Mouse (Mus musculus) midbrain, embryonic 11.5 days (tissue): ENCODE measurements at regions not wholly inside any gene's neighbourhood (a gene's known extent, or its start where the extent isn't known, plus 50 kb on each side); places are given as distances from the start of the nearest gene placed in this dataset.

ENCODE experiments used
- ATAC-seq: fragments of 200-750 bp; cut with Nextera tagmentation; 2 replicates; pipeline ENCODE4 v1.8.0; 2017; ENCODE audit warnings: moderate TSS enrichment, moderate library complexity; ENCODE audit not compliant: low FRiP score
- DNase-seq: peaks from one replicate; pipeline ENCODE4 v3.0.0; 2015; ENCODE audit warnings: low spot score; ENCODE audit errors: missing footprints
- H3K27ac ChIP-seq: fragments of 300-500 bp; sonication (generic); 2 replicates; pipeline ENCODE4 v1.5.1; 2014; ENCODE audit warnings: low read depth, low read length
- H3K27me3 ChIP-seq: fragments of 300-500 bp; sonication (generic); 2 replicates; pipeline ENCODE4 v1.6.1; 2014; ENCODE audit warnings: mild to moderate bottlenecking, low read length, moderate library complexity, mixed read lengths; ENCODE audit not compliant: control insufficient read depth, insufficient read depth
- H3K36me3 ChIP-seq: fragments of 300-500 bp; sonication (generic); 2 replicates; pipeline ENCODE4 v1.6.1; 2014; ENCODE audit warnings: mild to moderate bottlenecking, low read length, moderate library complexity, mixed read lengths; ENCODE audit not compliant: control insufficient read depth, insufficient read depth
- H3K4me1 ChIP-seq: fragments of 300-500 bp; sonication (generic); 2 replicates; pipeline ENCODE4 v1.6.1; 2014; ENCODE audit warnings: low read length; ENCODE audit not compliant: control insufficient read depth, insufficient read depth
- H3K4me2 ChIP-seq: fragments of 300-500 bp; sonication (generic); 2 replicates; pipeline ENCODE4 v1.6.1; 2014; ENCODE audit warnings: mild to moderate bottlenecking, moderate library complexity
- H3K4me3 ChIP-seq: fragments of 300-500 bp; sonication (generic); 2 replicates; pipeline ENCODE4 v1.5.1; 2014; ENCODE audit warnings: low read depth, low read length
- H3K9ac ChIP-seq: fragments of 300-500 bp; sonication (generic); 2 replicates; pipeline ENCODE4 v1.6.1; 2014; ENCODE audit warnings: low read length
- H3K9me3 ChIP-seq: fragments of 300-500 bp; sonication (generic); 2 replicates; pipeline ENCODE4 v1.6.1; 2016; ENCODE audit warnings: low read length; ENCODE audit not compliant: control insufficient read depth
- WGBS: fragments of 180-500 bp; shearing (Covaris S2); extraction: QIAGEN DNeasy Blood & Tissue Kit; methylation state at CpG from one replicate; pipeline ENCODE4 v1.1.7; 2014; 5-methylcytosine and 5-hydroxymethylcytosine counted together

DNA sequence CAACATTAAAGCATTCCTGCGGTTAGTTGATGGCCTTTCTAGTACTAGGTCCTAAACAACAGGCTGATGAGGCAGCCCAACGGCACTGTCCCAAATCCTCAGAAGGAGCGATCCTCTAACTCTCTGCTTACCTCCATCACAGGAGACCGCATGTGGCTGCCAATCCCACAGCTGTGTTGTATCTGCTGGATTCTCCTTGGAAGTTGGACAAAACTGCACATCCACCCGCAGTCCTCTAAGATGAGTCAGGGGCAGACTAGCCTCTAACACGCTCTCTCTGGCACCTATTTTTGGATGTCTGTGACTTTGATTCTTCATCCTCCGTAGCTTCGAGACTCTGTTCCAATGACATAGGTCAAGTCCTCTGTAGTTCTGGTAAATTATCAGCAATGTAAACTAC, 432.5 kb downstream of the Fgf9 start:
- 91% methylated on average over 8 of the region's 8 CpGs for WGBS
- H3K4me2 ChIP-seq, result no peak overlapping the region
- DNase-seq (no peak), ATAC-seq (no peak)
- no peaks in the 10 kb centered on the region for H3K27me3 ChIP-seq
- no peak overlapping the region for H3K27ac ChIP-seq
- no peak overlapping the region for H3K4me3 ChIP-seq
- peaks cover 5% of the 10 kb centered on the region; the same call in 1 of the 2 replicates for H3K4me1 ChIP-seq
- H3K36me3 ChIP-seq, result no peaks in the 10 kb centered on the region
- peaks cover 2% of the 10 kb centered on the region; the same call in 1 of the 2 replicates for H3K9me3 ChIP-seq
- H3K9ac ChIP-seq, result no peak overlapping the region

DNA sequence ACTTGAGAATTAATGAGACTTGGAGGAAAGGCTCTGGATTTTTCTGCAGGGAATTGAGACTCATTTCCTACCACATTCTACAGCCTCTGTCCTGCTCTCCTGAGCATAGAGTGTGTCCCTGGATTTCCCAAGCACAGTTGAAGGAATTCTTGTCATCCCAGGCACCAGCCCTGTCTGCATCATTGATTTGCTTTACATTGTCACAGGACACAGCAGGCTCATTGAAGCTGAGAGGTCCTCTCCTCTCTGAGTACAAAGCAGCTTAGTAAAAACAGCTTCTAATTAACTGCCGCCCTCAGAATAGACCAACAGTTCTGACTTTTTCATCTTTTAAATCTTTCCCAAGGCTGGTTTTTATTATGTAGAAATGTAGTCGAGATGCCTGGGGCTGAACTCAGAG, 429.7 kb downstream of the Fgf9 start:
- Histone ChIP-seq H3K27ac (no peak overlapping the region), H3K36me3 (no peaks in the 10 kb centered on the region), H3K4me3 (no peak overlapping the region), H3K27me3 (no peaks in the 10 kb centered on the region), H3K9ac (no peak overlapping the region), H3K9me3 (peaks cover 2% of the 10 kb centered on the region; the same call in 1 of the 2 replicates), H3K4me1 (peaks cover 5% of the 10 kb centered on the region; the same call in 1 of the 2 replicates), H3K4me2 (no peak overlapping the region)
- ATAC-seq (0 out of 2 replicates have a peak, but pooled peaks have one; percentile 38), DNase-seq (peak; percentile 84)
- 0% methylated on average over 2 of the region's 2 CpGs for WGBS

DNA sequence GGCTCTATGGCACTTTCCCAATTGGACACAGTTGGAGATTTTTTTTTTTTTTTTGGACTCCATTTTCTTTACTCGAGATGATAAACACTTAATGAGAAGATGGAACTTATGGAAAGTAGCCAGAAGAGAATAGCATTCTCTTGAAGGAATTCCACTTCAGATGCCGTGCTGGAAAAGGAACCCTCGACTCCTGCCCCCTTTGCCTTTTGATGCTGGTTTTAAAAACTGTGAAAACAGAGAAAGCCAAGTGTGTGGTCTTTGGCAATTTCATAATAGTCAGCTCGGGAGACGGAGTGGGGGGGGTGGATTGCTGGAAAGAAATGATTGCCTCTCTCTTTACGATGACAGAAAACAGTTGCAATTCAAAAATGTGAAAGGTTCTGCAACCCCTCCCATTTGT, 429.2 kb downstream of the Fgf9 start:
- 35% methylated on average over 6 of the region's 6 CpGs for WGBS
- Histone ChIP-seq H3K9me3 (peaks cover 2% of the 10 kb centered on the region; the same call in 1 of the 2 replicates), H3K4me2 (no peak overlapping the region), H3K27me3 (no peaks in the 10 kb centered on the region), H3K4me3 (no peak overlapping the region), H3K36me3 (no peaks in the 10 kb centered on the region), H3K4me1 (peaks cover 5% of the 10 kb centered on the region; the same call in 1 of the 2 replicates), H3K9ac (no peak overlapping the region), H3K27ac (no peak overlapping the region)
- ATAC-seq, result no peak
- DNase-seq, result no peak

DNA sequence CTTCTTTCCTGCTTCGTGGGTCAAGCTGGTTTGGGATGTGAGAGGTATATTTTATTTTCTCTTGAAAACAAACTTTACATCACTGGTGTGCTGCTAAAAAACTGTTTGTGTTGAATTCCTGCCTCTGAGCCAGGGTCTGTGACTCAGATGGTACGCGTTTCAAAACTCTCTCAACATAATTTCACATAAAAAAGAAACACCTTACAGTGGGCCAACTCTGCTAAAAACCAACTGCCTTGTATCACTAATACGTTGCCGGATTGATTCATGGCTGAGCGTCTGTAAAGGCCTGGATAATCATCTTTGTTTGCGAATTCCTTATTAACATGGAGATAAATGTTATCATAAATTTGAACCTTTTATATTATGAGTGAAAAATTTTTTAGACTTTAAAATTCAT, 428.7 kb downstream of the Fgf9 start:
- no peak for DNase-seq
- ATAC-seq, result no peak

GRCm38 (mm10) chr14:58496902-58497301, 426.6 kb downstream of the Fgf9 start:
- Histone ChIP-seq H3K4me1 (peaks cover 5% of the 10 kb centered on the region; the same call in 1 of the 2 replicates), H3K4me3 (no peak overlapping the region), H3K9ac (no peak overlapping the region), H3K36me3 (no peaks in the 10 kb centered on the region), H3K27me3 (no peaks in the 10 kb centered on the region), H3K27ac (no peak overlapping the region), H3K9me3 (peaks cover 2% of the 10 kb centered on the region; the same call in 1 of the 2 replicates), H3K4me2 (no peak overlapping the region)
- DNase-seq (no peak), ATAC-seq (no peak)
- 88% methylated on average over 3 of the region's 3 CpGs for WGBS

More for the DNA sequence above, 428.7 kb downstream of the Fgf9 start:
- Histone ChIP-seq H3K4me3 (no peak overlapping the region), H3K4me1 (peaks cover 5% of the 10 kb centered on the region; the same call in 1 of the 2 replicates), H3K9me3 (peaks cover 2% of the 10 kb centered on the region; the same call in 1 of the 2 replicates), H3K27me3 (no peaks in the 10 kb centered on the region), H3K27ac (no peak overlapping the region), H3K9ac (no peak overlapping the region), H3K4me2 (no peak overlapping the region), H3K36me3 (no peaks in the 10 kb centered on the region)
- WGBS, result 85% methylated on average over 7 of the region's 7 CpGs

DNA sequence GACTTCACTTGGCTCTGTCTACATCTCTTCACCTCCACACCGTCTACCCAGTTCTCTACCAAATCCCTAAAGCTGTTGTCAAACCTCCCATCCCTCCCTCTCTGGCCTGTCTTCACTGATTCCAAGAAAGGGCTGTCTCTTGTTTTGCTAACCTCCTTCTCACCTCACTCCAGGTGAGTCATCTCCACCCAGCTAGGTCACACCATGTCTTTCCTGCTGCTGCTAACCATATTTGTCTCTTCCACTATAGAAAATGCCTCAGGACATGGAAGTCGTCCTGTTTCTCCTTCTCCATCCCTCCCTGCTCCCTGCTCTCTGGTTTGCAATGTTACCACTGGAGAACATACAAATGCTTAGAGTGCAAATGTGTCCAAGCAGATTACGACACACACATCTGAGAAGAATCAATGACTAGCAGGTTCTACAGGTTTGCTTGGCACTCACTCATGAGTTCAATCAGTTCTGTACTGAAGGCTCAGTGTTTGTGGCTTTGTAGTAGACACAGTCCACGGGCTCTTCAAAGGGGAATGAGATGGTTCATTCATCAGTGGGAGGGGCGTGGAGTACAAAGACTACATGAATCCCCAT, 424.1 kb downstream of the Fgf9 start:
- Histone ChIP-seq H3K27me3 (no peaks in the 10 kb centered on the region), H3K27ac (no peak overlapping the region), H3K36me3 (no peaks in the 10 kb centered on the region), H3K9me3 (no peaks in the 10 kb centered on the region), H3K9ac (no peak overlapping the region), H3K4me2 (no peak overlapping the region), H3K4me1 (no peaks in the 10 kb centered on the region), H3K4me3 (no peak overlapping the region)
- WGBS, result 75% methylated on average over 5 of the region's 5 CpGs
- DNase-seq, result no peak
- ATAC-seq, result no peak

GRCm38 (mm10) chr14:58492118-58492517, 421.8 kb downstream of the Fgf9 start:
- Histone ChIP-seq H3K4me2 (no peak overlapping the region), H3K4me3 (no peak overlapping the region), H3K36me3 (no peaks in the 10 kb centered on the region), H3K9ac (no peak overlapping the region), H3K4me1 (no peaks in the 10 kb centered on the region), H3K9me3 (no peaks in the 10 kb centered on the region), H3K27ac (no peak overlapping the region), H3K27me3 (no peaks in the 10 kb centered on the region)
- DNase-seq (no peak), ATAC-seq (no peak)
- WGBS, result 93% methylated on average over 2 of the region's 2 CpGs

DNA sequence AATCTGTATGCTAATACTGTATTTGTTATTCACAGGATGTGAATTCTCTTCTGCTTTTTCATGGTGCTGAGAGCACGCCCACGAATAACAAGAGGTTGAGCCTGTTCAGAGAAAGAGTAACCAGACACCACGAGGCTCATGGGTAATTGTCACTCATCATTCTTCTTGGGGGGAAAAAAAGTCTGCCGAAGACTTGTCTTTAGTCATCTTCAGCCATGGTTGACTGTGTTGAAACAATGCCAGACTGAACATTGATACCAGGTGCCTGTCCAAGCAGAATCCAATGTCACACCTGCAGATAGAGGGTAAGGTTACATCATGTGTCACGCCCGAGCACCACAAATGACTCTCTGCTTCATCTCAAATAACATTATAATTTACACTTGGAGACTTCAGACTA, 418.5 kb downstream of the Fgf9 start:
- H3K36me3 ChIP-seq, result no peaks in the 10 kb centered on the region
- WGBS, result 88% methylated on average over 6 of the region's 6 CpGs
- DNase-seq (no peak), ATAC-seq (no peak)
- no peaks in the 10 kb centered on the region for H3K9me3 ChIP-seq
- no peaks in the 10 kb centered on the region for H3K4me1 ChIP-seq
- H3K4me2 ChIP-seq, result no peak overlapping the region
- H3K9ac ChIP-seq, result no peak overlapping the region
- no peaks in the 10 kb centered on the region for H3K27me3 ChIP-seq
- no peak overlapping the region for H3K27ac ChIP-seq
- H3K4me3 ChIP-seq, result no peak overlapping the region

DNA sequence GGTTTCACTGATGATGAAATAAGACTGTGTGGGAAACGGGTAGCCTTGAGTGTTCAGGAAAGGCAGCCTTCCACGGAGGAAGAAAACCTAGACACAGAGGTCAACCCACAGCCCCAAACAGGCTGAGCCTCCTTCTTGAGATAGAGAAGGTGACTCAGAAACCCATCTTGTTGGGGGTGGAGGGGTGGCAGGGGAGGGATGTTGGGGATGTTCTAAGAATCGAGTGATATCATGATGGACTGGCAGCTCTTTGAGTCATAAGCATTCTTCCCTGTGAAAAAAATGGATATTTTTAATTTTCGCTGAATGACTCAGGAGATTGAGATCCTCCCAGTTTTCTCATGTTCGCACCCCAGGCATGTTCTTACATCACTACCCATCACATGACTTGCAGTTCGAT, 417.5 kb downstream of the Fgf9 start:
- H3K4me1 ChIP-seq, result no peaks in the 10 kb centered on the region
- H3K27ac ChIP-seq, result no peak overlapping the region
- H3K27me3 ChIP-seq, result no peaks in the 10 kb centered on the region
- 92% methylated on average over 6 of the region's 6 CpGs for WGBS
- H3K4me3 ChIP-seq, result no peak overlapping the region
- DNase-seq, result no peak
- no peaks in the 10 kb centered on the region for H3K9me3 ChIP-seq
- ATAC-seq, result no peak
- no peak overlapping the region for H3K9ac ChIP-seq
- H3K4me2 ChIP-seq, result no peak overlapping the region
- H3K36me3 ChIP-seq, result no peaks in the 10 kb centered on the region
